Mouse (Mus musculus) retina, embryonic 14.5 days (tissue): Measurements from ENCODE around the gene Sacm1l.

ENCODE experiments used
- DNase-seq: peaks from one replicate; pipeline ENCODE4 v3.0.0-alpha.2; 2015; ENCODE audit warnings: low spot score

Sacm1l gene

DNA sequence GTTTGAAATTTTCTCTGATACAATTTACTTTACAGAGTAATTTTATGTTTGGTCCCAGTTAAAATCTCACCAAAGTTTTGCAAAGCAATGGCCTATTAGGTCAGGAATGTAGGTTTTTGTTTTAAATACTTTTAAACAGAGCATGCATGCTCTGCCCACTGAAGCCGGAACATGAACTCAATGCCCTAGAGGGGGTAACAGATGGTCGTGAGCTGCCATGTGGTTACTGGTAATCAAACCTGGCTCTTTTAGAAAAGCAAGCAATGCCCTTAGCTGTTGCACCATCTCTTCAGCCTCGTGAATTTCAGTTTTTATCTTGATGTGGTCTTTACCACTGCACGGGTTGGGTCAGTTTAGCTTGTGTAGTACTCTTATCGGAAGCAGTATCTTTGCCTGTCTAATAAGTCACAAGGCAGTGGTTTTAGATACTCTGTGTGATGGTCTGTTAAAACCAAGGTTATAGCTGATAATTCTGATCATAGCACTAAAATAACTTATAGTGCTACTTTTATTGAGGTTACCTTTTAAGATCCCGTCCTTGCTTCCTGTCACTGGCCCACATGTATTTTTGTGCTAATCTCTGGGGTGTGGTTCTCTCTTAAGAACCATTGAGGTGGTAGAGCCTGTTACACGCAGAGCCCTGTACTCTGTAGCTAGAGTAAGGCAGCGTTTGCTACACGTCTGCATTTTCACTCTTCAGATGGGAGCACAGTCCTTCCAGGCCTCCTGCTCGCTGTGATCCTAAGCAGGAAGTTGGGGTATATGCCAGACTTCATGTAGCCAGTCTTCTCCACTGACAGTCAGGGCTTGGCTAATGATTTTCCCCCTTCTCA lies 48.0 kb downstream of the Sacm1l start:
- DNase-seq: no peak

DNA sequence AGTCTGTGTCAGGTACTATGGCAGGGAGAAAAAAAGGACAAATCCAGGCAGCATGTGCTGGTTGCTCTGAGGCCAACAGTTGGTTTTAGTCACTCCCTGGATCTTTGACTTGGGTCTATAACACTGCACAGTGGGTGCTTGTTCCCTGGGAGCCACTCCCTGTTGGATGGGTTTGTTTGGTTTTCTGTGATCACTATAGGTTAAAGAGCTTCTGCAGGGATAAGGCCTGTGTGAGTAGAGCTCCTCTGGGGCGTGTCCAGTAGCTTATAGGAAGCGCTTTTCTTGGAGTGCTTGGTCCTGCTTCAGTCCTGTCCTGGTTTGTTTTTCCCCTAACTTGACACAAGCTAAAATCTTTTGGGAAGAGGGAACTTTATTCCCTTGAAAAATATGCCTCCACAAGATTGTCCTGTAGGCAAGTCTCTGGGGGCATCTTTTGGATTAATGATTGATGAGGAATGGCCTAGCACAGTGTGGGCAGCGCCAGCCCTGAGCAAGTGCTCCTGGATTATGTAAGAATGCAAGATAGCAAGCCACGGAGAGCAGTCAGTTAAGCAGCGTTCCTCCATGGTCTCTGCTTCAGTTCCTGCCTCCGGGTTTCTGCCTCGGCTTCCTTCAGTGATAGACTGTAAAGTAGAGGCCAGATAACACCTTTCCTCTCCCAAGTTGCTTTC lies 59.8 kb downstream of the Sacm1l start:
- peak; percentile 4 for DNase-seq

DNA sequence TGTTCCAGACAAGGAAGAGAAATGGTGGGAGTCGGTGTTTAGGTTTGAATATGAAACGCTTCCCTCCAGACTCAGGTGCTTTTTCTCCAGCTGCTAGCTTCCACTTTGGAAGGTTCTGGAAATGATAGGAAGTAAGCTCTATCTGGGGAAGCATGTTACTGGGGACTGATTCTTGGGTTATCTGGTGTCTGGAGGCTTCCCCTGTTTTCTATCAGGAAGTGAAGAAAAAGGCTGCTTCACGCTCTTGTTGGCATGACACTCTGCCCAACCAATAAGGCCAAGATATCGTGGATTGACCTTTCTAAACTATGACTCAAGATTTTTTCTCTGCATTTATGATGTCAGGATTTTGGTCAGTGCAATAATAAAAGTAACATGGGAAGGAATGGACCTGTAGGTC lies 65.6 kb downstream of the Sacm1l start:
- DNase-seq: no peak

DNA sequence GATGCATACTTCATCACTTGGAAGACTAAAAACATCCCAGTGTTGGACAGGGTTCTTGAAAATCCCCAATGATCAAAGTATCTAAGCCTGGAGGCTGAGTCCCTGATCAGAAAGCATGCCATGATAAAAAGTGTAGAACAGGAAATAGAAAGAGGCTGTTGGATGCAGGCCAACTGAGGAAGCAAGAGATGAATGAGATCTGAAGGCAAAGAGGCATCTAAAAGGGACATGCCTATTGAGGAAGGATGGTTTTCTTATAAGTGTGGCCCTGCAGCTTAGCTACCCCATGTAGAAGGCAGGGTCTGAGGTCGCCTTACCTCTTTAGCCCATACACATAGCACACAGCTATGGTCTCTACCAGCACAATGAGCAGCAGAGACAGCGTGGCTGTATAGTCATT lies 67.4 kb downstream of the Sacm1l start:
- no peak for DNase-seq

DNA sequence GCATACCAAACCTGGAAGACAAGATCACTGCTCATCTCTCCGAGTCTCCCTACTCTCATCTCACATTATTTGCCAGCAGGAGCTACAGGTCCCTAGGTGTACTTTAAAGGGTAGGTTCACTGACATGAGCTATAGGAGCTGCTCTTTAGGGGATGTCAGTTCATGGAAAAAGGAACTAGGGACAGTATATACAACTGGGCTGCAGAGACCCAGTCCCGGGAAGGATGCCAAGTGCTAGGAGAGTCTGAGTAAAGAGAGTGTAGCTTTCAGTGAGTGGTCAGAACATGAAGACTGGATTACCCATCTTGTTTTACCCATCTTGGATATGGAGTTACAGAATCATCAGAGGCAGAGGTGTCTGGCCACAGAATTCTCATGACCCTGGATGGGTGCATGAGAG lies 67.8 kb downstream of the Sacm1l start:
- no peak for DNase-seq

DNA sequence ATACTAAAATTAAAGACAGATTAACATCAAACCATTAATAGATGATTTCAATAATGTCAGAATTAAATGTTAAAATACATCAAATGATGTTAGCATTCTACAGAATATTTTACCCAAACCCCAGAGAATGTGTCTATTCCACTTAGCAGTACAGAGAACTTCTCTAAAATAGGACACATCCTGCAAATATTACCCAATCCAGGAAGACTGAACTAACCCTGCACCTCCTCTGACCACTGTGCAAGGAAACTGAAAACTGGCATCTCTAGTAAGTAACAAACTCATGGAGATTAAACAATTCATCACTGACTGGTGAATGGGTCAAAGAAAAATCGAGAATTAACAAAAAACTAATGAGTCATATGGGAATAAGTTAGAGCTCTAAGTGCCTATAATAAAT lies 72.0 kb downstream of the Sacm1l start:
- no peak for DNase-seq

DNA sequence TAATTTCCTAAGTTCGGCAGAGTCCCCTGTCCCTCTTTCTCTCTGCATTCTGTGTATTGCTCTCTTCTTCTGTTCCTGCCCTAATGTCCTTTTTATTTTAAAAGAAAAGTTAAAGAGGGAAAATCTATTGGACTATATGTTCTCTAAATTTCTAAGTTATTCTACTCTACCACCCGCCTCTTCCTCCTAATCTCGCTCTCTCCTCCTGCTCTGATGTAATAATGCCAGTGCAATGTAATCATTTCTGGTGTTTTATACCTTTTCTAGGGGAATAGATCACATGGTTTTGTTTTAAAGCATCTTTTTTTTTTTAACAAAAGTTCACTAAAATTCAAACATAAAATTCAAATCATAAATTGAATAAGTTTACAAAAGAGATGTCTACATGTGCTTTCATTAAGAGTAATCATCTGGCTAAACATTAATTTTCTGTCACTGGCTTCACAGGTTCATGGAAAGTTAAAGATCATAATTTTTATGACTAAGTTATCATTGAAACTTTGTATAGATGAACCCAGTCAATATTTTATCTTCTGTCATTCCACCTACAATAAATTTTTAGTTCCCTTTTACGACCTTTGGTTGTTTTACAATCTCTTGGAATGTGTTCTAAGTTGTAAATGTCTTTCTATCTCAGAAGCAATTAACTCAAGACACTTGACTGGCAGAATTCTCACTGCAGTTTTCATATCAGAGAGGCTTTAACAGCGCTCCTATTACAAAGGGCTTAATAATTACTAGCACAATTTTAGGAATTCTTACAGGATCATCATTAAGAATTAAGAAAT lies 90.9 kb downstream of the Sacm1l start:
- DNase-seq: no peak

DNA sequence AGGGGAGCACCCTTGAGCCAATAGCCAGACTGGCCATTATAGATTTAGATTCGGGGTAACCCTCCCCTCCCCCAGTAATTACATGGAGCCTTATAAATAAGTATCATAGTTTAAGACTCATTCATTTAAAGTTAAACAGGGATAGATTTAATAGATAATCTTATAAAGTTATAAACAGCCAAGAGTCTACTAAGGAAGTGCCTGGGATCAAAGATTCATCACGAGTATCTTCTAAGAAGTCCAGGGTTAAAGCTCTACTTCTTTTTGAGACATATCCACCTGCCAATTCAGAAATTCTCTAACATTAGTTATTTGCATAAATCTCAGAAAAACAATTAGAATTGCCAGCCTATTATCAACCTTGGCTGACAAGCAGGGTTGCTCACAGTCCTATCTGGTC lies 95.2 kb downstream of the Sacm1l start:
- DNase-seq: no peak

DNA sequence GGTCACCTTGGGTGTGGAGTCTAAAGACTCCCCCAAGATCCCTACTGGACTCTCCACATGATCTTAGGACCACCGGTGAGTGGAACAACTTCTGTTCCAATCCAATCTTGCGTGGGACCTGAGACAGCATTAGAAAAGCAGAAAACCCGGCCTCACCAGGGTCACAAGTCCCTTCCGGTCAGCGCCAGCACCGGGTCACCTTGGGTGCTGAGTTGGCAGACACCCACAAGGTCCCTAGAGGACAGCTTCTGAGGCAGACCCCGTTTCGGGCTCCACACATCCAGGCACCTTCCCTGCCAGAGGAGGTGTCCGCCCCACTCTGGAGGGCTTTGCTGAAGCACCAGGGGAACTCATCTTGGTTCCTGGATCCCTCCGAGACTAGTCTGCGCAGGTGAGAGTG lies 96.3 kb downstream of the Sacm1l start:
- DNase-seq: no peak

DNA sequence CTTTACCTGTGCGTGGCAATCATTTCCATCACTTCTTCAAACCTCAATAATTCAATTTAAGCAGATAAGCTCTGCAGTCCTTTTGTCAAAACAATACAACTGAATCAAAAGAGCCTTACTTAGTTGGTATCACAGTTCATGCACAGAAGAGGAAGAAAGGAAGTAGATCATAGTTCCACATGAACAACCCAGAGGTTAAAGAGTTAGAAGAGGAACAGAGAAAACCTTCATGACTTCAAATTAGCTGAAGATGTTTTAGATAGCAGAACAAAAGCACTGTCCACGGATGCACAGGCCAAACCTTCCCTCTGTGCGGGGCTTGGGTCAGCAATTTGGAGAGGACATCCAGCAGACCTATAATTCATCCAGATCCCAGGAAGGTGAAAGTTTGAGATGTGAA lies 102.1 kb downstream of the Sacm1l start:
- DNase-seq: no peak

DNA sequence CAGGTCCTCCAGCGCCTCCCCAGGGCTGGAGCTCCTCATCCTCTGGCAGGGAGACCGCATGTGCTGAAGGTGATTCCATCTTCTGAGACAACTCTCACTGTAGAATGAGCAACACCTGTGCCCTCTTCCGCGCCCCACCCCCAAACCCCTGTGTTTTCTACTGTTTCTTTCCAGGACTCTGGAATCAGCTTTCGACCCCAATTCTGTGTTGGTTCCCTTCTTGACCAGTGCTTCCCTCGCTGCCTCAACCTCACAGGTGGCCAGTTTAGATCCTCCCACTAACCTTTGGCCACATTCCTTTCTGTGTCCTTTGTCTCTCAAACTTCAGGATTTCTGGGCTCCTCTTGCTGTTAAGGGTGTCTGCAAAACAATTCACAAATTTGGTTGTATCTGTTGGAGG lies 102.7 kb downstream of the Sacm1l start, which contains the start of gene Slc6a20b:
Slc6a20b (minus strand) TSS at position 285 of the 400 bp plus-strand sequence.
- no peak for DNase-seq

DNA sequence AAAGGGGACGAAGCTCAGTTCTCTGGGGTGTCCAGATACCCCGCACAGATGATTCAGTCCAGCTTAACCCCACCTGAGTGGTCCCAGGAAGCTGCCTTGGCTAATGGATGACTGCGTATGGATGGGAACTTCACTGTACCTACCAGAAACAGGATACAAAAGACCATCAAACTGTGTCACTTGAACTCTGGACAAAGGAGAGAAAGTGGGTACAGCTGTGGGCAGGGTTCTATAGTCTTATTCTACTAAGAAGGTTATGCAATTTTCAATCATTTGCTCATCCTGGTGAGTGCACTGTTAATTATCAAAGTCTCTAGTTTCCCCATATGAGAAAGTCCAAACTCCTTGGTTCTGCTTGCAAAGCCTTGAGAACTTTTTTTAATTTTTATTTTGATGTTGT lies 103.4 kb downstream of the Sacm1l start:
- DNase-seq: no peak

DNA sequence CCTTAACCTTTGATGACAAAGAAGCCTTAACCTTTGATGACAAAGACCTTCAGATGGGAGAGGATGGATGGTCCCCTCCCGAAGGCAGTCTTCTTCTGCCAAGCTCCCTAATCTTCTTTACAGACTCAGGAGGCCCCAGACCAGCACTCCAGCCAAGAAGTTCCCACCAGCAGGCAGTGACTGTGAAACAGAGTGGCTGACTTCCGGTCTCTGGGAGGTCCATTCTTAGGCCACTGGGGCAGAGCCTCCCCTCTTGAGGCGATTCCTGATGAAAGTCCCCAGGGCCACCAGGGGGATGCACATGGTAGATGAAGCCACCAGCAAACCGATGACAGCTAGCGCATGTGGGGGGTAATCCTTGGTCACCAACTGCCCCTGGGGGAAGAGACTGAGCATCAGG lies 107.2 kb downstream of the Sacm1l start:
- DNase-seq: no peak

DNA sequence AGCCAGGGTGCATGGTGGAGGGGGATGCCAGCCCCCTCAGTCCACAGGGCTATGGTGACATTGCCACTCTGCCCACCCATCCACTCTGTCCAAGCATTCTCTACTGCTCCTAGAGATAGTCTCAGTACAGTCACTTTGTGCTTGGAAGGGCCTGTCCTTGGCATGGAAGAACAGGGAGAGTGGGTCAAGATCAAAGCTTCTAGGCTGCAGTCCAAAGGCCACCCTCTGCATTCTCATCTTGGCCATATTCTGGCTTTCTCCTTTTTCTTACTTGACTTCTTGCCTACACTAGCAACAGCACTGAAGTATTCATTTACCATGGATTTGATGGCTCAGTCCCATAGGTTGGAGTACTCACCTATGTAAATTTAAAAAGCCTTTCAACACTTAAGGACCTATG lies 108.7 kb downstream of the Sacm1l start:
- DNase-seq: no peak

DNA sequence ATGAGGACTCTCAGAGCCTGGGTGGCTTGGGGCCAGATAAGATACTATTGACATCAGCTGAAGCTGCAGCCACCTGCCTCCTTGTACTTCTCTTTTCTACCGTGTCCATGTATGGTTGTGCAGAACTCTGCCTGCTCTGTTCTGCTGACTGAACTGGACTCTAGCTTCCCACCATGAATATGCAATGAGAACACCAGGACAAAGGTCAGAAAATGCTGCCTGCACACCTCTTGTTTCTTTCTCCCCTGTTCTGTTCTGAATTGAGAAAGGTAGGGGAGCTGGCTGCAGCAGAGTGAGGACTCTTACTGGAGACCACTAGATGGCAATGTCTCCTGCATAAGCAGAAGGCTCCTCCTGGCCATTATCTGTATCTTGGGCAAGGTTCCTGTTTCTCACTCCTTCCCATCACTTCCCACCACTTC lies 109.1 kb downstream of the Sacm1l start:
- peak; percentile 67 for DNase-seq

DNA sequence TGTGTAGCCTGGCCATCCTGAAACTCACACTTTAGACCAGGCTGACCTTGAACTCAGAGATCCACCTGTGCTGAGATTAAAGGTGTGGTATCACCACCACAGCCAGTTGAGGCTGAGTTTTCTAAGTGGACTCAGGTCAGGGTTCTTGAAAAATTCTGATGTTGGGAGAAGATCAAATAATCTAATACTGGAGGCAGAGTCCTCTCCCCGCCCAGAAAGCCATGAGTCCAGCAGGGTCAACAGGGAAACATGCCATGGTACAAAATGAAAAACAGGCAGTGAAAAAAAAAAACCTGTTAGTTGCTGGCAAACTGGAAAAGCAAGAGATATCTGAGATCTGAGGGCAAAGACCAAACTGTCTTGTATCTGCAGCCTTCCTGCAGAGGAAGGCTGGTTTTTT lies 110.5 kb downstream of the Sacm1l start:
- no peak for DNase-seq
